Mouse (Mus musculus): ENCODE results near the gene Srcin1. TPM values are rescaled to one million over a fixed set of nuclear protein-coding genes. Genes with fewer than 3 reads are reported as not detected.

The Srcin1 gene
- total RNA-seq (2015), result 0.02 TPM in 1 of 2 replicates, not detected in the other
- total RNA-seq (2017), result not detected in 2 replicates

- no peak for ATAC-seq (replicated peaks; ENCODE audit: poor library complexity)
Observed at GRCm38 (mm10) chr11:97576136-97576906, at the start of gene Srcin1. Gene Srcin1 (minus strand): TSS chr11:97576186.

GRCm38 (mm10) chr11:97625551-97625950 lies 49.6 kb upstream of the Srcin1 start:
- ATAC-seq (replicated peaks; ENCODE audit: poor library complexity), result no peak

- ATAC-seq (replicated peaks; ENCODE audit: poor library complexity), result no peak
Observed at GRCm38 (mm10) chr11:97623166-97623565, 47.2 kb upstream of the Srcin1 start.

GRCm38 (mm10) chr11:97622440-97622839 lies 46.5 kb upstream of the Srcin1 start:
- peak; percentile 93 for ATAC-seq (replicated peaks; ENCODE audit: poor library complexity)

- ATAC-seq (replicated peaks; ENCODE audit: poor library complexity), result peak; percentile 61
Observed at GRCm38 (mm10) chr11:97619391-97619795, 43.4 kb upstream of the Srcin1 start.

GRCm38 (mm10) chr11:97618368-97618767 lies 42.4 kb upstream of the Srcin1 start:
- ATAC-seq (replicated peaks; ENCODE audit: poor library complexity), result no peak

- ATAC-seq (replicated peaks; ENCODE audit: poor library complexity), result no peak
Observed at GRCm38 (mm10) chr11:97615276-97615675, 39.3 kb upstream of the Srcin1 start.

- no peak for ATAC-seq (replicated peaks; ENCODE audit: poor library complexity)
Observed at GRCm38 (mm10) chr11:97611076-97611475, 35.1 kb upstream of the Srcin1 start.

GRCm38 (mm10) chr11:97609743-97610142 lies 33.8 kb upstream of the Srcin1 start:
- no peak for ATAC-seq (replicated peaks; ENCODE audit: poor library complexity)

- no peak for ATAC-seq (replicated peaks; ENCODE audit: poor library complexity)
Observed at GRCm38 (mm10) chr11:97608933-97609332, 32.9 kb upstream of the Srcin1 start.

GRCm38 (mm10) chr11:97607056-97607725 lies 31.2 kb upstream of the Srcin1 start:
- ATAC-seq (replicated peaks; ENCODE audit: poor library complexity), result no peak

- ATAC-seq (replicated peaks; ENCODE audit: poor library complexity), result peak; percentile 63
Observed at GRCm38 (mm10) chr11:97603891-97604290, 27.9 kb upstream of the Srcin1 start.

- ATAC-seq (replicated peaks; ENCODE audit: poor library complexity), result no peak
Observed at GRCm38 (mm10) chr11:97602223-97602622, 26.2 kb upstream of the Srcin1 start.

- ATAC-seq (replicated peaks; ENCODE audit: poor library complexity), result 0 out of 2 replicates have a peak, but pooled peaks have one; percentile 29
Observed at GRCm38 (mm10) chr11:97599104-97599503, 23.1 kb upstream of the Srcin1 start.

GRCm38 (mm10) chr11:97597945-97598691 lies 22.1 kb upstream of the Srcin1 start:
- no peak for ATAC-seq (replicated peaks; ENCODE audit: poor library complexity)

- ATAC-seq (replicated peaks; ENCODE audit: poor library complexity), result no peak
Observed at GRCm38 (mm10) chr11:97594136-97594535, 18.1 kb upstream of the Srcin1 start.

- no peak; the same call in 1 of the 2 replicates for ATAC-seq (replicated peaks; ENCODE audit: poor library complexity)
Observed at GRCm38 (mm10) chr11:97591910-97592309, 15.9 kb upstream of the Srcin1 start.

GRCm38 (mm10) chr11:97590227-97590960 lies 14.4 kb upstream of the Srcin1 start:
- ATAC-seq (replicated peaks; ENCODE audit: poor library complexity), result no peak

- ATAC-seq (replicated peaks; ENCODE audit: poor library complexity), result no peak
Observed at GRCm38 (mm10) chr11:97589216-97589615, 13.2 kb upstream of the Srcin1 start.

GRCm38 (mm10) chr11:97585932-97586331 lies 9.9 kb upstream of the Srcin1 start:
- no peak for ATAC-seq (replicated peaks; ENCODE audit: poor library complexity)

GRCm38 (mm10) chr11:97584476-97584875 lies 8.5 kb upstream of the Srcin1 start:
- no peak for ATAC-seq (replicated peaks; ENCODE audit: poor library complexity)

Data from megakaryocyte progenitor cell, adult 5-6 weeks (primary cell).